Mouse (Mus musculus): Measurements from ENCODE around the gene Bad. TPM values are rescaled to one million over a fixed set of nuclear protein-coding genes. Genes with fewer than 3 reads are reported as not detected.
A peak's percentile ranks its signal among the peaks of the same experiment; 100 is the strongest.

Bad gene
- total RNA-seq, 2 experiments from 2014 or later = 48.6 to 54.5 TPM

DNA sequence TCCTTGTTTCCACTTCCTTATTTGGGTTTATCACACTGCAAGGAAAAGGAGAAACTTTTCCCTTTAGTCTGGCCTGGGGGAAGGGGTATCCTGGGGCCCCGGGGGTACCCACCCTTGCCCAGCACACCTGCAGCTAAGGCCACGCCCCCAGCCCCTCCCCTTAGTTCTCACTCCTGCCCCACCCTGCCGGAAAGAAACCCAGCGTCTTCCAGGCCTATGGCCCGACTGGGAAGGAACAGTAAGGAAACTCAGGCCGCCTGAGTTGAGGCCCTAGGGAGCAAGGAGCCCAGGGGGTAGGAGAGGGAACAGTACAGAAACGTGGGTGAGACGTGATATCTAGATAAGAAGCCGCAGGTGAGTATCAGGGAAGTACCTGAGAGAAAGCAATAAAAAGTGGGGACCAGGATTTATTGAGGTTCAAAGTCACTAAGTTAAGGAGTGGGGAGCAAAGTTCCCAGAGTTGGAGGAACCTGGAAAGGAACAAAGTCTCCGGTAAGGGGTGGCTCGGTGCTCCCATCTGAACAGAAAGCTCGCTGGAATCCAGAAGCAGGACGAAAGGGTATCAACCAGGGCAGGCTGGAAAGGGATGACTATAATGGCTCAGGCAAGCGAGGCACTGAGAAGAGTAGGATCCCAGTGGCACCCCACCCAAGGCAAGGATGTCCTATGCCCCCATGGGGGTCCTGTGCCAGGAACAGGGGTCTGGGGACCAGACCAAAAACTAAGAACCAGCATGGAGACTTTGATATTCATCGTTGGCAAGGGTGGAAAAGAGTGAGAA, 27.0 kb downstream of the Bad start:
- DNase-seq = peak in 1 of 2 experiments; percentile 64

DNA sequence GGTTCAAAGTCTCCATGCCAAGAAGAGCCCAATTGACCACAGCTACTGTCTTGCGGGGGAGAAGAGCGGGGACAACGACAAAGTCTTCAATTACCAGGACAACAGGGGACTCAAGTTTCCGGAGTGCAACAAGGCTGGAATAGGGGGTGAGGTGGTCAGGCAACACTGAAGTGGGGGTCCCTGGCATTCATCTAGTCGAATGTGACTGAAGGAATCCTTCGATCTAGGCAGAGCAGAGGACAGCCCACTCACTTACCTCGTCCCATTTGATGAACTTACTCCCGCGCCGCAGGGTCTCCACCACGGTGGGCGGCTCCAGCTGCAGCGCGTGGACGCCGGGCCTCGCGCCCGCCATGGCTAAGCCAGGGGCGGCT, 27.6 kb downstream of the Bad start:
- no peak for DNase-seq

DNA sequence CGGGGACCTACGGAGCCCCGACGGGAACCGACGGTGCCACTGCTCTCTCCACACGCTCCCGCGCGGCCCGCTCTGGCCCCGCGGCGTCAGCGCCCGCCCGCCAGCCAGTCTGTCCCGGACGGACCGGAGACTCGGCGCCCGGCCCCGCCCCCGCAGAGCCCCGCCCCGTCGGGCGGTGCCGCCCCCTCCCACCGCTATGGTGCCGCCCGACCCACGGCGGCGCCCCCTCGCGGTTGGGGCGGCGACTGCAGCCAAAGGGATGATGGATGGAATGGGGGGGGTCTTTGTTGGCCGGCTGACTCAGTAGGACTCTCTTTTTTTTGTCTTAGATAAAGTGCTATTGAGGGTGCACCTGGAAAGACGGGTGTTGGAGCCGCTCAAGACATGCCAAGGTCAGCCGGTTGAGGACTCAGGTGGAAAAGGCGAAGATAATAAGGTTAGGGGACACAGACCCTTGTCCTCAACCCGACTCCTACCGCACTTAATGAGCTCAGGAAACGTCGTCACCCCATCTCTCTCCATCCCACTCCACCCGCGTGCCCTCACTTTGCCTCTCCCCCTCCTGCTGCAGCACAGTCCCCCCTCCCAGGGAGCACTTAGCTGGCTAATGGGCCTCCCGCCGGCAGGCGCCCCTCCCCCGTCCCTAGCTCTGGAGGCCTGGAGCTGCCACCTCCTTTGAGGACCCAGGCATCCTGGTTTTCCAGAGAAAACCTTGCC, 28.2 kb downstream of the Bad start:
- peak; percentile 88 to 94 for DNase-seq

DNA sequence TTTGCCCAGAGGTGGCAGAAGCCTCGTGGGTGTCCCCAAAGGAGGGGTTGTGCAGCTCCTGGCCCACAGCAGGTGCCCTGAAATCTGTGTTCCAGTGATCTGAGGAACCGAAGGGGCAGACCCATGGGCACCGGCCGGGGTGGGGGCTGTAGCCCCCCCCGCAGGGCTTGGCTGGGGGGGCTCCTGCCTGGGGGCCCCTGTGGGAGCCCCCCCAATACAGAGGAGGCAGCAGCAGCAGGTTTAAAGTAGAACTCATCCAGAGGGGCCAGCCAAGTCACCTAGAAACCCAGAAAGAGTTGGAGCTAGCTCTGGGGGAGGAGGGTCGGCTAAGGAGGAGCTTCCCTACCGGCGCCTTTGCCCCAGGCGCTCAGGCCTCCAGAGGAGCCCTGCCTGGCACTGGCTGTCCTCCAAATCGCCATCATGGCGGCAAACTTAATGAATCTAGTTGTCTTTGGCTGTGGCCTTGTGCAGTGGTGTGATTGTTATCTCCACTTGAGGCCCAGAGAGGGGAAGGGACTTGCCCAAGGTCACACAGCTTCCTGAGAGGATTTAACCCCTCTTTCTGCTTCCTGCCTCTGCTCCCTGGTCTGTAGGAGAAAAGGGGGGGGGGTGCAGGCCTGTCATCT, 28.9 kb downstream of the Bad start:
- peak in 1 of 2 experiments; percentile 71 for DNase-seq

DNA sequence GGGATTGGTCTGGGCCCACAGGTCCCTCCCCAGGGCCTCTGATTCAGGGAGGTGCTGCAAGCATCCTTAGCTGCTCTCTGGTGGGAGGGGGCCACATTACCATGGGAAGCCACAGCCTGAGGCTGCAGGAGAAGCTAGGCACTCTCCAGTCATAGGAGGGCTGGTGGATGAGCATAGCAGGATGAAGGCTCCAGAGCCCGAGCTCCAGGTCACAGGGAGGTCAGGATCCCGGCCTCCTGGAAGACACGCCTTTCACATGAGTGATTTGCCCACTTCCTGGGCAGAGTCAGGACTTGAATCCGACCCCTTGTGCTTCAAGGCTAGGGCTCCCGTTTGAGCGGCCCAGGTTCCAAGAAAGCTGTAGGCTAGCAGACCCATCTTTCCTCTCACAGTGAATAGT, 30.0 kb downstream of the Bad start:
- no peak for DNase-seq

DNA sequence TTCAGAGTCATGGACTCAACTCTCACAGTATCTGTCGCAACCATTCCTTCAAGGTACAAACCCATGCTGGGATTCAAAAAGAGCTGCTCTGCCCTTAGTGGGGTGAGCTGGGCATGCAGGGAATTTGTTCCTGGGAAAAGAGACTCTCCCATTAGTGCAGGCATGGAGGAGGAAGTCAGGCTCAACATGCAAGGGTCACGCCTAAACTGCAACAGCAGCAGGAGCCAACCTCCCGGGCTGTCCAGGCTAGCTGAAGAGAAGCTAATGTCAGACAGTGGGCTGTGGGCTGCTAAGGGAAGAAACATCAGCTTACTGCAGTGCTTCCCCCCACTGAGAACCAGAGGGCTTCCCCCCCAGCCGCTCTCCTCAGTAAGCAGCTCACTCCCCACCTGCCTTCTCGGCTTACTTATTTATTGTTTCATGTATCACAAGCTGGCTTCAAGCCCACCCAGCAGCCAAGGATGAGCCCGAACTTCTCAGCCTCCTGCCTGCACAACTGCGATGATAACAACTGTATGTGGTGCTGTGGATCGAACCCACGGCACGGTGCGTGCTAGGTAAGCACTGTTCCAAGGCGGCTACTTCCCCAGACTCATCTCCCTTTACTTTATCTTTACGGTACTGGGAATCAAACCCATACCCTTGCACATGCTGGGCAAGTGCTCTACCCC, 30.7 kb downstream of the Bad start:
- no peak for DNase-seq

DNA sequence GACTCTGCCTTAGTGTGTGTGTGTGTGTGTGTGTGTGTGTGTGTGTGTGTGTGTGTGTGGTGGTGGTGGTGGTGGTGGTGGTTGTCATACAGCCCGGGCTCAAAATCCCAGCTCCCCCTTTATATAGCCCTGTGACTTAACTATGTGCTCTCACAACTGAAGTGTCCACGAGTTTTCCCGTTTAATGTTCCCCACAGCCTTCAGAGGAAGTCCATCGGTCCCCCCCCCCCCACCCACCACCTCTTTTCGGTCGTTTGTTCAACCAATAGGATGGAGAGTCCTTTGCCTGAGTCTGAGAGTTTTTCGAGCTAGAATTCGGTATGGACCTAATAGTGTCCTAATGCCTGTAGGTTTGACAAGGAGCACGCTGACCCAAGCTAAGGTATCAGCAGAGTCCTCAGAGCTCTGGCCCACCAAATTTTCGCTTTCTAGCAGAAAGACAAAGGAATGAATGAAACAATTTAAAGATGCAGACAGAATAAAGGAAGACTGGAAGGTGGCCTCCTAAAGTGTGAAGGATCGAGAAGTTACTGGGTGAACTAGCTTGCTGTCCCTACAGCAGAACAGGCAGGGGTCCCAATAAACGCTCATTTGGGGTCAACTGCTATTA, 32.0 kb downstream of the Bad start:
- no peak for DNase-seq

DNA sequence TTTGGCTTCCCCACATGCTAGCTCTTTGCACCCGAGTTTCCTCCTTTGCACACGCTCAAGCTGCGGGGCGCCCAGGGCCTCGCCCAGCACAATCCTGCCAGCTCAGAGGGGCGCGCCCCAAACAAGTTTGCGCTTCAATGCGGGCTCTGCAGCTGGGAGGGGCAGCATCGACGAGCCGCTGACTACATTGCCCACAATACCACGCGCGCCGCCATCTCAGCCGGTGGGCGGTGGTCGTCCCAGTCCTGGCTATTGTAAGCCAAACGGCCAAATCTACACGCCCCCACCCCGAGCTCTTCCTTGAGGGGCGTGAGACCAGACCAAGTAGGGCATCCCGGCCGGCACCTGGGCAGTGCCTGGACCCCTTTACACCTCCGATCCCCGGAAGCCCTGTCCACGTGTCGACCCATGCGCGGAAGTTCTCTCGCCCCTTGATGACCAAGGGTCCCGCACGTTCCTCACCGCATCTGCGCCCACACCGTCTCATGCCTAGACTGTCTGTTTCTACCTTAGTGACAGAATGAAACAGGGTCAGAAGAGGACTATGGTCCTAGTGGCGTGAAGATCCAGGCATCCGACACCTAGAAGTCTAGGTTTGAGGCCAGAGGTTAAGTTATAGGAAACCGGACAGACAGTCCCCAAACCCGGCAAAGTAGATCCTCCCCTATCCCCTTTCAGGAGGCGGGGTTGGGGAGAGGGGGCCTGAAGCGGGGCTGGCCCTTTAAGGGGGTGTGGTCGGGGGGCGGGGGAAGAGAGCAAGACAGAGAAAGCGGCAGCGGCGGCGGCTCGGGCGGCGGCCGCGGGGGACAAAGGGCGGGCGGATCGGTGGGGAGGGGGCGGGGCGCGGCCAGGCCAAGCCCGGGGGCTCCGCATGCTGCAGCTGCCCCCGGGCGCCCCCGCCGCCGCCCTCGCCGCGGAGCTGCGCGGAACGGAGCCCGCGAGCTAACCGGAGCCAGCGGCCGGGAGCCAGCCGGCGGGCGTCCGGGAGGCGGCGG, 32.8 kb downstream of the Bad start, which contains the start of gene Ppp1r14b:
TSS of gene Ppp1r14b (plus strand) at position 758 of the 995 bp plus-strand sequence.
- peak; percentile 84 to 93 for DNase-seq

DNA sequence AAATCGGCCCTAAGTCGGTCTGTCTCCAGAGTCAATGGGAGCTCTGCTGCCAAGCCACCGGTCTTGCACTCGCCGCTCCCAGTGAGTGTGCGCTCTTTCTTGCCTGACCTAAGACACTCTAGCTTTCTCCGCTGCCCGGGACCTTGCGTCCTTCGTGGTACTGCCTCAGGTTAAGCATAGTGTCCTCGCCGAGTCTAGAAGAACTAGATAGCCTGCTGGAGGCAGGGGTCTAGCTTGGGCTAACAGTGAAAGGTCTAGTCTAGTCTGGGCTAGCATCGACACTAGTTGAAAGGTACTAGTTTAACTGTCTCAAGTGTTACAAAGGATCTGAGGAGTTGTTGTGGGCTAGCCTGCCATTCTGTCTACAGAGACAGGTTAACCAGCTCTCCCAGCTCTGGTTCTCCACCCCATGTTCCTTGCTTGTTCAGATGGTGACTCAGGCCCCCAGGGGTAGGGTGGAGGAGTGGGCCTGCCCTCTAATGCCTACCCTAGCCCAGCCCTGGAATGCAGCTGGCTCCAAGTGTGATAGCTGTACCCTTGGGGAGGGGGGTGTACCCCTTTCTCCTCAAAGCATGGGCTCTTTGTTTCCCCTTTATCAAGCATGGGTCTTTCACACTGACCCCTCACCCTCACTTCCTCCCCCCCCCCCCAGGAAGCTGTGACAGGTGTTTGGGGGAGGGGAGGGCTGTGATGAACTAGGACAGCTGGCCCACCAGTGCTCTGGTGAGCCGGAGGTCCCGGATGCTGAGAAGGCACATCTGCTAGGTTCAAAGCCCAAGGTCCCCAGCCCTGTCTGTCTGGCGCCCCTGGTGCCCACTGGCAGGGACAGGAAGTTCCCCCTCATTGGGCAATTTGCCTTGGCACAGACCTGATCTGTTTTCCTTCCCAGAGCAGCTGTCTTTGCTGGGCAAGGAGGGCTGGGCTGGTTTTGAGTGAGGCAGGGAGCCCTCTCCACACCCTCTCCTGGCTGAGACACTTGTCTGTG, 34.2 kb downstream of the Bad start, which contains the start of gene Plcb3:
TSS of gene Plcb3 (minus strand) at position 934 of the 985 bp plus-strand sequence.
- peak; percentile 73 to 81 for DNase-seq

DNA sequence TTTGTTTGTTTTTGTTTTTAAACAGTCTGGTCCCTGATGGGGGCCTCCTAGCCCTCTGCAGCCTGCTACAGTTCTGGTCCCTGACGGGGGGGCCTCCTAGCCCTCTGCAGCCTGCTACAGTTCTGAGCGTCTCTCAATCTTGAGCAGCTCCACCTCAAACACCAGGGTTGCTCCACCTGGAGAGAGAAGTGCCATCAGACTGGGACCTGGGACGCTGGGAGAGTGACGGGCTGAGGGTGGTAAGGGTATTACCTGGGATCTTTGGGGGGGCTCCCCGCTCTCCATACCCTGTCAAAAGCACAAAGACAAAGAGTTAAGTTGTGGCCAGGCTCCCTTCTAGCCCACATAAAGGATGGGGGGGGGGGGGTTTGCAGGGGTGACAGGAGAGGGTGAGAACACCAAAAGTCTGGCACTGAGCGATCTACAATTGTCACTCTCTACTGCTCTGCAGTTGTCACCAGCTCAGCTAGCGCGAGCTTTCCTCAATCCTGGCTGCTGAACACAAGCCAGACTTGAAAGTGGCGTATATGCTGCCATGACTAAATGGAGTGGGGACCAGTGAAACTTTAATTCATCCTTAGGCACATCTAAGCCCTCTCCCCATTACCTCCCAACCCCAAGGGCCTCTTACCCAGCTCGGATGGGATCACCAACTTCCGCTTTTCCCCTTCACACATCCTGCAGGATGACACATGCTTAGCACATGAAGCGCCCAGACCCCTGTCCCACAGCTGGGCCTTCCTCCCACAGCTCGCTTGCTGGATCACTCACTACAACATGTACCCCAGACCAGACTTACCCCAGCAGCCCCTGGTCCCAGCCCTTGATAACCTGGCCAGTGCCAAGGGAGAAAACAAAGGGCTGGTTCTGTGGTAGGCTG, 36.3 kb downstream of the Bad start:
- DNase-seq = no peak

DNA sequence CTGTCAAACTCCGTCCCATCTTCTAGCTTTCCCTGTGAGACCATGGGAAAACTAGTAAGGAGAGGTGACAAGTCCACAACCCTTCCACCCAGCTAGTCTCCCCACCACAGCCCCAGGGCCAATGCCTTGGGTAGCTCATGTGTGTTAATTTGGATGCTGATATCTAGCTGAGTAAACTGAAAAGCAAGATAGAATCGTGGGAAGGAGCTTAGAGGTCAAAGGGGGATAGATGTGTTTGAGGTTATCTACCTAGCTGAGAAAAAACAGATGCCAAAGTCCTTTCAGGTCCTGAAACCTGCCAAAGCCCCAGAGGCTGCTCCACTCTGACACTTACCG, 36.9 kb downstream of the Bad start:
- no peak for DNase-seq

DNA sequence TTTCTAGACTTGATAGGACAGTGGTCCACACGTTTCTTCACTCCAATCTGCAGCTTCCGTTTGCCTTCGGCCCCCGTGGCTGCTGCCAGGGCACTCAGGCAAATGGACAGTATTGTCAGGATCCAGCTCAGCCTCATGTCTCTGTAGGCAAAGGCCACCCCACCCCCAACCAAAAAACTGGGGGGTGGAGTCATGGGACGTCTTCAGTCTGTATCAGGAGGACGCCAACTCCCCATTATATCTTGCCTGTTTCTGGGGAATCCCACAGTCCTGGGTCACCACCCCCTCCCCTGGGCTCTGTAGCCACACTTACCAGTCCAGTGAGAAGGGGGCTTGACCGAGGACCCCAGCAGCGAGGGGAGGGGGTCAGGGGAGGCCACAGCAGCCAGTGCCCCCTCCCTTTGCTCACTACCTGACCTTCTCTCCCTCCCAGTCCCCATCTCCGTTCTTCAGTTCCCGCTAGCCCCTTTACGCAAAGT, 37.4 kb downstream of the Bad start:
- peak; percentile 53 to 73 for DNase-seq

DNA sequence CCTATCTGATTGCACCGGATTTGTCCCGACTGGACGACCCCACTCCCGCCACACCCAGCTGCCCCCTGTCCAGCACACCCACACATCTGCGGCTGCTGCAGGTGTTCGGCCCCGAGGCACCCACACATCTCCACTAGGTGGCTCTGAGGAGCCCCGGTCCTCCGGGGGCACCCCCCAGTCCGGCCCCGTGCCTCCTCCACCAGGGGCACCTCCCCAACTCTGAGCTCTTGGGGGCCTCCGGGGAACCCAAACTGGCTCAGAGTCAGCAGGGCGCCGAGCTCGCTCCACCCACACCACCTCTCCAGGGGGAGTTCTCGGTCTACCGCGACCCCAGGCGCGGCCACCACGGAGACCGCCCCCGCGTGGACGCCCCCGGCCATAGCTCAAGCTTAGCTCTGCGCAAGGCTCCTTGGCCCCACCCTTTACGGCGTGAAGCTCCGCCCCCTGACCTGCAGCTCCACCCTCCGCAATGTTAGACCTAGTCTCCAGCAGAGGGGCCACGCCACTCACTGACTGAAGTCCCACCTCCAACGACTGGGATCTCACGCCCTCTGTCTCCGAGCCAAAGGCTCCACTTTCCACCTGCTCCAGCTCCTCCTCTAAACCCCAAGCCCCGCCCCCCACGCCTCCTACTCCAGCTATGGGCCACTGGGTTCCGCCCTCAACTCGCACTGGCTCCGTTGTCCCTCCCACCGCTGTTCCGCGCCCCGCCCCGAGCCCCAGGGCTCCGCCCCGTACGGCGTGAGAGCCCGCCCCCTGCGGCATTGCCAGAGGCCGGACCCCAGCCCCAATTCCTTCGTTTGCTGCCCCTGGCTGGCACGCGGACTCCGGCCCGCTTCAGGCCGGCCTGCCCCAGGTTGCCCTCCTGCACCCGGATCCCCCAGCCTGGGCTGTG, 38.1 kb downstream of the Bad start:
- peak; percentile 100 for DNase-seq

DNA sequence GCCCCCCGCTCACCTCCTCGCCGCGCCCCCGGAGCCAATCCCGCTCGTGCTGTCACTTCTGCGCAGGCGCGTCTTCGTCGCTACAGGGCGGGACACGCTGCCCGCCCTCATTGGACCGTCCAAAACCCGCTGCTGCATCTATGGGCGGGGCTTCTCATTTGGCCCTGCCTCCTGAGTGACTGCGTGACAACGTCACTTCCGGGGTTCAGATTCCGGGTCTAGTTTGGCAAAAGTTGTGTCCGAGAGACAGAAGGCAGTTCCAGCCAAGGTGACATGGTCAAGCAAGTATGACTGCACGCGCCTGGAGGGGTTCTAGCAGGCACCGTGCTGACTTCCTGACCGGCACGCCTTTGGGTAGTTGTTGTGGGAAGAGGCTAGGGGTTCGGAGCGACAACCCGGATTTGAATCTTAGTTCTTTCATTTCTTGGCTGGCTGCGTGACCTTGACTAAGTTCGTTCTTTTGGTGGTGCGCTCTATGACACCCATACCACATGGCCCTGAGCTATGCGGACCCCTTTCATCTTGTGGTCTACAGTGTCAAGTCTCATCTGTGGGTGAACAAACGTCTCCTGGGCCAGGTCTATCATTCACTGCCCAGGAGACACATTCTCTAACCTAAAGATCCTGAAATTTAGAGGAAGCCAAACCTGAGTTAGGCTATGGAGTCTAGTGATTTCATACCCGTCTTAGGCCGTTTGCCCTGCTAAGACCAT, 38.9 kb downstream of the Bad start, which contains the start of gene Fkbp2:
TSS of gene Fkbp2 (minus strand) at position 121 of the 713 bp plus-strand sequence.
- DNase-seq = peak; percentile 99

DNA sequence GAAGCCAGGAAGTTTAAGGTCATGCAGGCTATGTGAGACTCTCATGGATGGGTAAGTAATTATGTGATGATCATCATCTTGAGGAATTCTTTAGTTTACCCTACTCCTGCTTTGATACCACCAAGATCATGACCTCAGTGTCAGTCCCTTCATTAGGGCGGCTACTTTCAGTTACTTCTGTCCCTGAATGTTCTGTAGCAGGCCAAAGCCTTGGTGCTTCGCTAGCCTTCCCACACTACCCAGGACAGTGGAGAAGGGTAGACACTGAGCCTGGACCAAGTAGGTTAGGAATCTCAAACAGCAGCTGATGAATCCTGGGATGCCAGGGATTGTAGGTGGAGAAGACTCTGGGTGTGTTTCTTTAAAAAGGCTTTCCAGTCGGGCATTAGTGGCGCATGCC, 39.8 kb downstream of the Bad start:
- DNase-seq = no peak

DNA sequence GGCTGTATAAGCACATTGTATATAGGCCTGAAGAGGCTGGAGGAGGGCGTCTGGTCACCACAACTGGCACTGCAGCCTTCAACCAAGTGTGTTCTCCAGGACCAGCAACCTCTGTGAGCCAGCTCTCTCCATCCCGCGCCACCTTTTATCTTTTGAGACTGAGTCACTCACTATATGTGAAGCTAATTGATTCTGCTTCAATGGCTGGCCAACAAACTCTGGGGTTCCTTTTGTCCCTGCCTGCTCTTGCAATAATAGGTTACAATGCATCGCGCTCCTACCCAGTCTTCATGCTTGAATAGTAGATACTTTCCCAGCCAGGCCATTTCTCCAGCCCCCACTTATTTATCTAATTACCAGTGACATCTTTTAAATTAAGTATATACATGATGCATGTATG, 42.0 kb downstream of the Bad start:
- DNase-seq = no peak

Data from adrenal gland, postnatal 36 days (tissue).